Mouse (Mus musculus) cerebellum, adult (tissue): ENCODE data around the gene Inava.

Experiments
- ATAC-seq: cut with Nextera tagmentation; 2 replicates; pipeline ENCODE4 v1.9.2; 2017; ENCODE audit warnings: mild to moderate bottlenecking, moderate library complexity, mixed read lengths; ENCODE audit not compliant: insufficient number of reproducible peaks, low FRiP score, low TSS enrichment

Gene Inava

DNA sequence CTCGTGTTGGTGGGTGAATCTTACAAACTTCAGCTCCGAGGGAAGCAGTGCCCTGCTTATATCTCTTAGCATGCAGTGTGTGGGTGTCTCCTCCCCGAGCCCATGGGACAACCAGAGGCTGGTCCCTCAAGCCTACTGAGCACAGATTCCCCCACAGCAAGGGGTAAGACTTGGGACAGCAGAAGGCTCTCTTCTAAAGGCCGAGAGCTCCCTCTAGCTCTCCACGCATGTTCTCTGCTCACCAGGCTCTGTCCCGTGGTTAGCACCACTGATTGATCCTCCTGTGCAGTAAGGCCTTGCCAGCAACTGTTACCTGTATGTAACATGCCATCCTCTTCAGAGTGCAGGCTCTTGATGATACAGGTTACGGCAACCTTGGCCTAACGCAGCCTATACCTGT lies 66.4 kb downstream of the Inava start:
- no peak for ATAC-seq

DNA sequence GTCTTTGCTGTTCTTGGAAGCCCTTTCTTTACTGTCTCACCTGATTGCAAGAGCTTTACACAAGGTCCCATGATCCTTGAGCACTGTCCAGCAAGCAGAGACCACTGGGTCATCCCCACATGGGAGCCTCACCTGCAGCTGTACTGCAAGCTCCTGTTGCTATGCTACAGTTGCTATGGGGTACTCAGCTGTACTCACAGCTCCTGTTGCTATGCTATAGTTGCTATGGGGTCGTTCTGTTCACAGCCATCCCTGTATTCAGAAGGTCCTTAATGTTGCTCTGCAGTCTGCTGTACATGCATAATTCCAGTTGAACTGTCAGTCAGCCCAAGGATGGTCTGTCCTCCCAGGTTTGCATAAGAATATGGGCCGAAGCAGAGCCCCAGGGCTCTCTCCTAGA lies 68.6 kb downstream of the Inava start:
- no peak for ATAC-seq
